ENCODE assay signal across 10 mouse cellular contexts in the genomic region with DNA sequence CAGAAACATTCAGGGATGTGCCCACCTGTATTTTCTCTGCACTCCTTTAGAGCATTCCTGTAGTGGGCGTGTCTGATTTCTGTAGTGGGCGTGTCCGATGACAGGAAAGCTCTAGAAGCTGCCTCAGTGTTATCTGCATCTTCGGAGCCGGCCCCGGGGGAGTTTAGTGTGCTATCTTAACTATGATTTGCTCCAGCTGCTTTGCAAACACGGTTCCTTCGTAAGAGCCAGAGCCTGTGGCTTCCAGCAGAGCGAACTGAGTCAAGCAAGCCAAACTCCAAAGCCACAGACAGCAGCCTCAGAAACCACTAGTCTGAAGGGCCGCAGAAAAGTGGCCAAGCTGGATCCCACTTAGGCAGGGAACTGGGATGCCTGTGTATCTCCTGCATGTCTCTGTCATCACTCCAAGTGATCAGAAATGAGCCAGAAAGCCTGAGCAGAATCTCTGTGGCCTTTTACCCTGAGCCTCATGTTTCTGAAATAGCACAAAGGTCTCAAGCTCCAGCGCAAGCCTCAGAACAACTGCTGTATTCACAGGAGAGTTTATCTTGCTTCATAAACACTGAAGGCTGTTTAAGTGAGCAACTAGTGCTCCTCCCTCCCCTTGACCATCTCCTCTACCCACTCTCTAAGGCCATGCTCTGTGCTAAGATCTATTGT. TPM values are rescaled to one million over a fixed set of nuclear protein-coding genes. Genes with fewer than 3 reads are reported as not detected.
DNase-seq lines count a peak whose midpoint lies in the region; ATAC-seq and TF ChIP-seq lines count a peak whose summit lies in the region.
"Had no signal": no experiment of that assay in that cellular context is flagged by ENCODE, and none has a peak within 500 bp of the region (broad histone marks: within the 10 kb centered on the region; RNA-seq: fewer than 3 reads in every experiment).

No protein-coding gene starts in this region.

- intact Hi-C loops in heart, postnatal 14 days (cut with DNase I), result no loop called here

- peak; percentile 26; the same call in 1 of the 2 replicates for ATAC-seq in intestine, embryonic 15.5 days
- ATAC-seq in intestine, postnatal 0 days, result no peak
- no peak for ATAC-seq in cerebellum, adult (ENCODE audit: insufficient number of reproducible peaks, low FRiP score, low TSS enrichment)

- H3K36me3 ChIP-seq in intestine, embryonic 15.5 days, result no peaks in the 10 kb centered on the region
- no peaks in the 10 kb centered on the region for H3K36me3 ChIP-seq in intestine, postnatal 0 days (ENCODE audit: control insufficient read depth, insufficient read depth)
- H3K36me3 ChIP-seq in myocyte (ENCODE audit: control insufficient read depth, insufficient read depth), result peaks cover 4% of the 10 kb centered on the region
- H3K36me3 ChIP-seq: liver, embryonic 15.5 days; neural tube, embryonic 12.5 days had no signal

- DNase-seq in ZHBTc4 (ENCODE audit: low read depth, low spot score), result peak; percentile 85
- DNase-seq in heart, postnatal 14 days, result peak; percentile 57 to 66
- DNase-seq in thymus, postnatal 0 days (ENCODE audit: low spot score), result no peak
- DNase-seq in cerebellum, adult 11-12 months, result no peak

- H3K27ac ChIP-seq in intestine, embryonic 15.5 days, result no peak overlapping the region
- H3K27ac ChIP-seq in intestine, postnatal 0 days (ENCODE audit: low read depth, low read length), result no peak overlapping the region
- H3K27ac ChIP-seq: liver, embryonic 15.5 days; neural tube, embryonic 12.5 days had no signal

- H3K27me3 ChIP-seq in intestine, embryonic 15.5 days (replicated peaks), result no peaks in the 10 kb centered on the region
- H3K27me3 ChIP-seq in intestine, postnatal 0 days (replicated peaks; ENCODE audit: control insufficient read depth, insufficient read depth, low read length), result no peaks in the 10 kb centered on the region
- H3K27me3 ChIP-seq in myocyte (ENCODE audit: control insufficient read depth, insufficient read depth, insufficient read length), result no peaks in the 10 kb centered on the region
- H3K27me3 ChIP-seq: neural tube, embryonic 12.5 days had no signal

- no peak overlapping the region for H3ac ChIP-seq in myocyte (ENCODE audit: control insufficient read depth, insufficient read length)

- 35% methylated on average over 11 of the region's 11 CpGs for WGBS in intestine, embryonic 15.5 days
- WGBS in intestine, postnatal 0 days, result 24% methylated on average over 11 of the region's 11 CpGs

- H3K9me3 ChIP-seq in intestine, embryonic 15.5 days, result no peaks in the 10 kb centered on the region
- no peaks in the 10 kb centered on the region for H3K9me3 ChIP-seq in intestine, postnatal 0 days (ENCODE audit: control insufficient read depth)
- H3K9me3 ChIP-seq: liver, embryonic 15.5 days; neural tube, embryonic 12.5 days had no signal

- H3K4me3 ChIP-seq in intestine, embryonic 15.5 days (replicated peaks), result no peak overlapping the region
- no peak overlapping the region for H3K4me3 ChIP-seq in intestine, postnatal 0 days (ENCODE audit: low read depth, low read length)
- no peak overlapping the region for H3K4me3 ChIP-seq in myocyte
- H3K4me3 ChIP-seq: liver, embryonic 15.5 days; neural tube, embryonic 12.5 days had no signal

- H3K79me2 ChIP-seq in myocyte (ENCODE audit: control insufficient read depth, insufficient read depth), result peaks cover 16% of the 10 kb centered on the region

- no peak overlapping the region for H3K4me2 ChIP-seq in intestine, embryonic 15.5 days (replicated peaks)
- no peak overlapping the region for H3K4me2 ChIP-seq in intestine, postnatal 0 days (replicated peaks; ENCODE audit: low read depth)
- H3K4me2 ChIP-seq in myocyte (ENCODE audit: low read depth), result peak overlapping the region; percentile 35
- H3K4me2 ChIP-seq: liver, embryonic 15.5 days; neural tube, embryonic 12.5 days had no signal

- TF ChIP-seq POLR2A in myocyte (IDR thresholded peaks at IDR 0.05; ENCODE audit: insufficient read length, low read depth), result no peak

- H3K4me1 ChIP-seq in intestine, embryonic 15.5 days (replicated peaks), result peaks cover 4% of the 10 kb centered on the region; the same call in 1 of the 2 replicates
- H3K4me1 ChIP-seq in intestine, postnatal 0 days (replicated peaks; ENCODE audit: control insufficient read depth, insufficient read depth, low read length), result no peaks in the 10 kb centered on the region
- H3K4me1 ChIP-seq: neural tube, embryonic 12.5 days had no signal

- no peak for TF ChIP-seq CTCF in intestine, postnatal 0 days (IDR thresholded peaks at IDR 0.05; ENCODE audit: low read depth)

- no peak overlapping the region for H3K9ac ChIP-seq in intestine, embryonic 15.5 days
- H3K9ac ChIP-seq in intestine, postnatal 0 days (ENCODE audit: low read depth, low read length), result no peak overlapping the region
- H3K9ac ChIP-seq: liver, embryonic 15.5 days; neural tube, embryonic 12.5 days had no signal

TF ChIP-seq in myocyte, 11 proteins besides CTCF, POLR2A, EP300 and RAD21:
- TF ChIP-seq MYOG (IDR thresholded peaks at IDR 0.05; ENCODE audit: control insufficient read depth in 1 of 3, insufficient read depth in 1 of 3, insufficient read length in 2 of 3, low read depth in 2 of 3) (peak in 1 of 3 experiments; percentile 55), SRF (IDR thresholded peaks at IDR 0.05; ENCODE audit: control insufficient read depth, insufficient read length, low read depth) (no peak), MYOD1 (IDR thresholded peaks at IDR 0.05; ENCODE audit: control insufficient read depth in 1 of 3, insufficient read length in 2 of 3, low read depth in 2 of 3) (peak in 1 of 3 experiments; percentile 9), E2F4 (IDR thresholded peaks at IDR 0.05; ENCODE audit: insufficient read depth) (no peak)

RNA-seq across cellular contexts. Expression of a gene that starts 55.5 kb away (rescaled TPM):
- polyA plus RNA-seq in intestine, embryonic 15.5 days (2015; fragmentation: Nextera tagmentation; extraction: Ambion mirVana), result 22.3 and 22.5 TPM in 2 replicates
- polyA plus RNA-seq in intestine, postnatal 0 days (2015; fragmentation: Nextera tagmentation; extraction: Ambion mirVana), result 9.6 and 12.4 TPM in 2 replicates
- total RNA-seq in heart, postnatal 14 days (2021), result 100 to 1,000 TPM; 110 to 116 TPM
- 19.3 TPM for polyA plus RNA-seq in myocyte (2012; fragmentation: generic; extraction: Trizol)
- polyA plus RNA-seq in thymus, postnatal 0 days (2015; fragmentation: Nextera tagmentation; extraction: Ambion mirVana), result 37.6 and 41.5 TPM in 2 replicates

Comparison
In these comparisons a context has a peak if more than half of its experiments do, and no peak if none do; other contexts are left out.
1. DNase-seq: peak in ZHBTc4 (single experiment) and heart, postnatal 14 days (2 of 2); none in thymus, postnatal 0 days (single experiment) and cerebellum, adult 11-12 months (single experiment).